Mouse (Mus musculus): ENCODE data around the gene Ppm1d. TPM values are rescaled to one million over a fixed set of nuclear protein-coding genes. Genes with fewer than 3 reads are reported as not detected.

Ppm1d gene
- total and polyA plus RNA-seq, 2 experiments from 2014 or later: 8.2 to 18.4 TPM

GRCm38 (mm10) chr11:85311645-85312490 lies 824 bp downstream of the Ppm1d start:
- peaks cover 13% of the 10 kb centered on the region; the same call in 1 of the 2 replicates for H3K4me1 ChIP-seq (ENCODE audit: control insufficient read depth, insufficient read depth)
- TF ChIP-seq CTCF (IDR thresholded peaks at IDR 0.05; ENCODE audit: low read depth) (peak; percentile 44), EP300 (IDR thresholded peaks at IDR 0.05; ENCODE audit: low read depth) (no peak)
- H3K9me3 ChIP-seq (replicated peaks; ENCODE audit: control insufficient read depth, low read length): no peaks in the 10 kb centered on the region
- H3K4me2 ChIP-seq (ENCODE audit: low read depth, low read length): peak overlapping the region; percentile 76
- peak overlapping the region; percentile 95 for H3K27ac ChIP-seq (ENCODE audit: low read depth)
- DNase-seq (ENCODE audit: low spot score): peak; percentile 69
- under 1% methylated on average over 55 of the region's 56 CpGs for WGBS
- peak overlapping the region; percentile 92 for H3K9ac ChIP-seq (replicated peaks; ENCODE audit: low read depth, low read length)
- peaks cover 3% of the 10 kb centered on the region; the same call in 1 of the 2 replicates for H3K36me3 ChIP-seq (replicated peaks; ENCODE audit: control insufficient read depth, insufficient read depth, low read length)
- peak; percentile 18 for ATAC-seq (ENCODE audit: insufficient read depth, low read depth)
- no peaks in the 10 kb centered on the region for H3K27me3 ChIP-seq (ENCODE audit: control insufficient read depth, insufficient read depth, low read length)
- peak overlapping the region; percentile 93 for H3K4me3 ChIP-seq (ENCODE audit: low read depth, low read length)

GRCm38 (mm10) chr11:85312818-85313217 lies 1.8 kb downstream of the Ppm1d start:
- peak overlapping the region; percentile 76 for H3K4me2 ChIP-seq (ENCODE audit: low read depth, low read length)

GRCm38 (mm10) chr11:85313361-85313760 lies 2.3 kb downstream of the Ppm1d start:
- 88% methylated on average over 3 of the region's 3 CpGs for WGBS
- ATAC-seq (ENCODE audit: insufficient read depth, low read depth): no peak
- Histone ChIP-seq H3K36me3 (replicated peaks; ENCODE audit: control insufficient read depth, insufficient read depth, low read length) (peaks cover 5% of the 10 kb centered on the region; the same call in 1 of the 2 replicates), H3K9me3 (replicated peaks; ENCODE audit: control insufficient read depth, low read length) (no peaks in the 10 kb centered on the region), H3K9ac (replicated peaks; ENCODE audit: low read depth, low read length) (no peak overlapping the region; the same call in 1 of the 2 replicates), H3K4me3 (ENCODE audit: low read depth, low read length) (peak overlapping the region; percentile 93), H3K4me2 (ENCODE audit: low read depth, low read length) (peak overlapping the region; percentile 76), H3K27me3 (ENCODE audit: control insufficient read depth, insufficient read depth, low read length) (no peaks in the 10 kb centered on the region), H3K27ac (ENCODE audit: low read depth) (no peak overlapping the region), H3K4me1 (ENCODE audit: control insufficient read depth, insufficient read depth) (peaks cover 13% of the 10 kb centered on the region; the same call in 1 of the 2 replicates)
- TF ChIP-seq CTCF (IDR thresholded peaks at IDR 0.05; ENCODE audit: low read depth) (no peak), EP300 (IDR thresholded peaks at IDR 0.05; ENCODE audit: low read depth) (no peak)
- DNase-seq (ENCODE audit: low spot score): no peak

More at GRCm38 (mm10) chr11:85312818-85313217, 1.8 kb downstream of the Ppm1d start:
- ATAC-seq (ENCODE audit: insufficient read depth, low read depth) (no peak), DNase-seq (ENCODE audit: low spot score) (peak; percentile 59)
- peak overlapping the region; percentile 92; the same call in 1 of the 2 replicates for H3K9ac ChIP-seq (replicated peaks; ENCODE audit: low read depth, low read length)
- peaks cover 13% of the 10 kb centered on the region; the same call in 1 of the 2 replicates for H3K4me1 ChIP-seq (ENCODE audit: control insufficient read depth, insufficient read depth)
- H3K27me3 ChIP-seq (ENCODE audit: control insufficient read depth, insufficient read depth, low read length): no peaks in the 10 kb centered on the region
- H3K9me3 ChIP-seq (replicated peaks; ENCODE audit: control insufficient read depth, low read length): no peaks in the 10 kb centered on the region
- WGBS: 20% methylated on average over 2 of the region's 2 CpGs
- TF ChIP-seq EP300 (IDR thresholded peaks at IDR 0.05; ENCODE audit: low read depth): no peak
- peak overlapping the region; percentile 95 for H3K27ac ChIP-seq (ENCODE audit: low read depth)
- peak overlapping the region; percentile 93 for H3K4me3 ChIP-seq (ENCODE audit: low read depth, low read length)
- H3K36me3 ChIP-seq (replicated peaks; ENCODE audit: control insufficient read depth, insufficient read depth, low read length): peaks cover 3% of the 10 kb centered on the region; the same call in 1 of the 2 replicates

- ATAC-seq (ENCODE audit: insufficient read depth, low read depth) (no peak), DNase-seq (ENCODE audit: low spot score) (no peak)
- Histone ChIP-seq H3K4me3 (ENCODE audit: low read depth, low read length) (no peak overlapping the region), H3K4me2 (ENCODE audit: low read depth, low read length) (no peak overlapping the region), H3K27me3 (ENCODE audit: control insufficient read depth, insufficient read depth, low read length) (no peaks in the 10 kb centered on the region), H3K9ac (replicated peaks; ENCODE audit: low read depth, low read length) (no peak overlapping the region), H3K9me3 (replicated peaks; ENCODE audit: control insufficient read depth, low read length) (no peaks in the 10 kb centered on the region), H3K4me1 (ENCODE audit: control insufficient read depth, insufficient read depth) (no peaks in the 10 kb centered on the region), H3K36me3 (replicated peaks; ENCODE audit: control insufficient read depth, insufficient read depth, low read length) (no peaks in the 10 kb centered on the region), H3K27ac (ENCODE audit: low read depth) (no peak overlapping the region)
- TF ChIP-seq CTCF (IDR thresholded peaks at IDR 0.05; ENCODE audit: low read depth): no peak
- no peak for TF ChIP-seq EP300 (IDR thresholded peaks at IDR 0.05; ENCODE audit: low read depth)
- WGBS: 87% methylated on average over 9 of the region's 9 CpGs
Measured at GRCm38 (mm10) chr11:85323567-85324330, 12.7 kb downstream of the Ppm1d start.

GRCm38 (mm10) chr11:85328717-85329116 lies 17.7 kb downstream of the Ppm1d start:
- no peak overlapping the region for H3K4me3 ChIP-seq (ENCODE audit: low read depth, low read length)
- H3K9ac ChIP-seq (replicated peaks; ENCODE audit: low read depth, low read length): no peak overlapping the region
- 91% methylated on average over 3 of the region's 3 CpGs for WGBS
- peaks cover 20% of the 10 kb centered on the region for H3K36me3 ChIP-seq (replicated peaks; ENCODE audit: control insufficient read depth, insufficient read depth, low read length)
- no peak for TF ChIP-seq EP300 (IDR thresholded peaks at IDR 0.05; ENCODE audit: low read depth)
- no peak for TF ChIP-seq CTCF (IDR thresholded peaks at IDR 0.05; ENCODE audit: low read depth)
- H3K27ac ChIP-seq (ENCODE audit: low read depth): no peak overlapping the region
- no peak for ATAC-seq (ENCODE audit: insufficient read depth, low read depth)
- no peak overlapping the region for H3K4me2 ChIP-seq (ENCODE audit: low read depth, low read length)
- no peaks in the 10 kb centered on the region for H3K4me1 ChIP-seq (ENCODE audit: control insufficient read depth, insufficient read depth)
- H3K9me3 ChIP-seq (replicated peaks; ENCODE audit: control insufficient read depth, low read length): no peaks in the 10 kb centered on the region
- DNase-seq (ENCODE audit: low spot score): no peak
- H3K27me3 ChIP-seq (ENCODE audit: control insufficient read depth, insufficient read depth, low read length): no peaks in the 10 kb centered on the region

All from heart, postnatal 0 days (tissue).